Mouse (Mus musculus) heart, postnatal 0 days (tissue): Measurements from ENCODE around the gene Ap5s1. TPM values are rescaled to one million over a fixed set of nuclear protein-coding genes. Genes with fewer than 3 reads are reported as not detected.
A peak's percentile ranks its signal among the peaks of the same experiment; 100 is the strongest.

Experiments
- ATAC-seq: fragments of 200-750 bp; cut with Nextera tagmentation; 2 replicates; pipeline ENCODE4 v1.8.0; 2017; ENCODE audit warnings: low read depth, moderate number of reproducible peaks, moderate library complexity; ENCODE audit not compliant: insufficient read depth
- DNase-seq: peaks from one replicate; pipeline ENCODE4 v3.0.0-alpha.2; 2016; ENCODE audit warnings: low spot score
- H3K27ac ChIP-seq: fragments of 300-500 bp; sonication (generic); 2 replicates; pipeline ENCODE4 v1.5.1; 2014; ENCODE audit warnings: low read depth, mild to moderate bottlenecking
- H3K27me3 ChIP-seq: fragments of 300-500 bp; sonication (generic); 2 replicates; pipeline ENCODE4 v1.6.1; 2014; ENCODE audit warnings: low read length, mixed read lengths; ENCODE audit not compliant: control insufficient read depth, insufficient read depth
- H3K36me3 ChIP-seq: fragments of 300-500 bp; sonication (generic); replicated peaks from 2 replicates; pipeline ENCODE4 v1.6.1; 2014; ENCODE audit warnings: low read length, mixed read lengths; ENCODE audit not compliant: control insufficient read depth, insufficient read depth
- H3K4me1 ChIP-seq: fragments of 300-500 bp; sonication (generic); 2 replicates; pipeline ENCODE4 v1.6.1; 2014; ENCODE audit warnings: antibody characterized with exemption; ENCODE audit not compliant: control insufficient read depth, insufficient read depth
- H3K4me2 ChIP-seq: fragments of 300-500 bp; sonication (generic); 2 replicates; pipeline ENCODE4 v1.6.1; 2014; ENCODE audit warnings: low read depth, mild to moderate bottlenecking, low read length, moderate library complexity
- H3K4me3 ChIP-seq: fragments of 300-500 bp; sonication (generic); 2 replicates; pipeline ENCODE4 v1.5.1; 2014; ENCODE audit warnings: low read depth, low read length
- H3K9ac ChIP-seq: fragments of 300-500 bp; sonication (generic); replicated peaks from 2 replicates; pipeline ENCODE4 v1.6.1; 2014; ENCODE audit warnings: low read depth, low read length, mixed read lengths
- H3K9me3 ChIP-seq: fragments of 300-500 bp; sonication (generic); replicated peaks from 2 replicates; pipeline ENCODE4 v1.6.1; 2016; ENCODE audit warnings: low read length; ENCODE audit not compliant: control insufficient read depth
- CTCF ChIP-seq: IDR thresholded peaks from 2 replicates; pipeline ENCODE4 v1.5.1; 2016; ENCODE audit warnings: antibody characterized with exemption, control low read depth, low read depth
- EP300 ChIP-seq: IDR thresholded peaks from 2 replicates; pipeline ENCODE4 v1.6.1; 2016; ENCODE audit warnings: antibody characterized with exemption, low read depth
- WGBS: fragments of 180-500 bp; shearing (Covaris S2); extraction: QIAGEN DNeasy Blood & Tissue Kit; methylation state at CpG from one replicate; pipeline ENCODE4 v1.1.7; 2014; 5-methylcytosine and 5-hydroxymethylcytosine counted together
- polyA plus RNA-seq: library from polyadenylated mRNA; unstranded; fragments of >200 nt; fragmentation: Nextera tagmentation; extraction: Ambion mirVana; gene quantifications from 2 replicates; pipeline ENCODE4 v1.2.1, GENCODE M21; 2015
- total RNA-seq: library from RNA; depleted of rRNA; stranded (reverse); fragments of >200 nt; gene quantifications from 2 replicates; pipeline ENCODE4 v1.2.3, GENCODE M21; 2014; ENCODE audit warnings: low replicate concordance

The Ap5s1 gene
- total and polyA plus RNA-seq, 2 experiments from 2014 or later = 65.5 to 107 TPM

- no peaks in the 10 kb centered on the region for H3K9me3 ChIP-seq
- WGBS = 29% methylated on average over 7 of the region's 7 CpGs
- TF ChIP-seq EP300 (peak; percentile 79; the same call in 1 of the 2 replicates), CTCF (no peak)
- H3K36me3 ChIP-seq = peaks cover 27% of the 10 kb centered on the region
- DNase-seq (peak; percentile 85), ATAC-seq (peak; percentile 87)
- H3K27me3 ChIP-seq = no peaks in the 10 kb centered on the region
- H3K4me1 ChIP-seq = peaks cover 31% of the 10 kb centered on the region
- H3K4me2 ChIP-seq = no peak overlapping the region
- no peak overlapping the region for H3K4me3 ChIP-seq
- H3K27ac ChIP-seq = peak overlapping the region; percentile 84
- 0 out of 2 replicates have a peak overlapping the region, but pooled peaks have one; percentile 2 for H3K9ac ChIP-seq
These were observed 9.3 kb downstream of the Ap5s1 start for GRCm38 (mm10) chr2:131215941-131216858.

GRCm38 (mm10) chr2:131220030-131220429 lies 13.2 kb downstream of the Ap5s1 start:
- H3K27me3 ChIP-seq = no peaks in the 10 kb centered on the region
- WGBS = 45% methylated on average over 4 of the region's 4 CpGs
- H3K27ac ChIP-seq = no peak overlapping the region
- H3K4me3 ChIP-seq = no peak overlapping the region
- H3K9ac ChIP-seq = no peak overlapping the region
- no peak for DNase-seq
- H3K4me2 ChIP-seq = no peak overlapping the region
- TF ChIP-seq CTCF (no peak), EP300 (no peak)
- no peaks in the 10 kb centered on the region for H3K36me3 ChIP-seq
- no peaks in the 10 kb centered on the region; the same call in 1 of the 2 replicates for H3K9me3 ChIP-seq
- peaks cover 18% of the 10 kb centered on the region for H3K4me1 ChIP-seq
- no peak for ATAC-seq

- Histone ChIP-seq H3K9ac (no peak overlapping the region), H3K27me3 (no peaks in the 10 kb centered on the region), H3K9me3 (no peaks in the 10 kb centered on the region; the same call in 1 of the 2 replicates), H3K4me2 (no peak overlapping the region), H3K27ac (no peak overlapping the region), H3K36me3 (no peaks in the 10 kb centered on the region), H3K4me1 (peaks cover 6% of the 10 kb centered on the region; the same call in 1 of the 2 replicates), H3K4me3 (no peak overlapping the region)
- WGBS = 45% methylated on average over 3 of the region's 3 CpGs
- TF ChIP-seq EP300 (no peak), CTCF (no peak)
- no peak for DNase-seq
- no peak for ATAC-seq
These were observed 15.1 kb downstream of the Ap5s1 start for GRCm38 (mm10) chr2:131221853-131222515.

GRCm38 (mm10) chr2:131222562-131222961 lies 15.7 kb downstream of the Ap5s1 start:
- ATAC-seq = no peak
- WGBS = 13% methylated on average over 5 of the region's 5 CpGs

GRCm38 (mm10) chr2:131223569-131223968 lies 16.7 kb downstream of the Ap5s1 start:
- H3K4me1 ChIP-seq = peaks cover 6% of the 10 kb centered on the region; the same call in 1 of the 2 replicates
- WGBS = 67% methylated on average over 1 of the region's 1 CpGs
- TF ChIP-seq CTCF (no peak), EP300 (no peak)
- no peaks in the 10 kb centered on the region for H3K36me3 ChIP-seq
- no peak overlapping the region for H3K4me2 ChIP-seq
- no peak overlapping the region for H3K9ac ChIP-seq
- H3K4me3 ChIP-seq = no peak overlapping the region
- no peak overlapping the region for H3K27ac ChIP-seq
- no peaks in the 10 kb centered on the region; the same call in 1 of the 2 replicates for H3K9me3 ChIP-seq
- ATAC-seq = no peak
- no peak for DNase-seq
- H3K27me3 ChIP-seq = no peaks in the 10 kb centered on the region

More at GRCm38 (mm10) chr2:131222562-131222961, 15.7 kb downstream of the Ap5s1 start:
- no peaks in the 10 kb centered on the region for H3K36me3 ChIP-seq
- DNase-seq = peak; percentile 38
- no peaks in the 10 kb centered on the region for H3K27me3 ChIP-seq
- no peak overlapping the region for H3K9ac ChIP-seq
- no peak overlapping the region for H3K27ac ChIP-seq
- no peaks in the 10 kb centered on the region; the same call in 1 of the 2 replicates for H3K9me3 ChIP-seq
- no peak overlapping the region for H3K4me3 ChIP-seq
- H3K4me1 ChIP-seq = peaks cover 6% of the 10 kb centered on the region; the same call in 1 of the 2 replicates
- H3K4me2 ChIP-seq = no peak overlapping the region
- TF ChIP-seq CTCF (no peak), EP300 (no peak)
